Mouse (Mus musculus): Measurements from ENCODE around the gene Olfr328. TPM values are rescaled to one million over a fixed set of nuclear protein-coding genes. Genes with fewer than 3 reads are reported as not detected.
"Not testable (repeated sequence)": the region's sequence is repeated elsewhere in the genome, so short reads cannot be mapped to it uniquely, and the experiment has no call there.

The Olfr328 gene
- polyA plus RNA-seq, 1 experiment: not detected

DNA sequence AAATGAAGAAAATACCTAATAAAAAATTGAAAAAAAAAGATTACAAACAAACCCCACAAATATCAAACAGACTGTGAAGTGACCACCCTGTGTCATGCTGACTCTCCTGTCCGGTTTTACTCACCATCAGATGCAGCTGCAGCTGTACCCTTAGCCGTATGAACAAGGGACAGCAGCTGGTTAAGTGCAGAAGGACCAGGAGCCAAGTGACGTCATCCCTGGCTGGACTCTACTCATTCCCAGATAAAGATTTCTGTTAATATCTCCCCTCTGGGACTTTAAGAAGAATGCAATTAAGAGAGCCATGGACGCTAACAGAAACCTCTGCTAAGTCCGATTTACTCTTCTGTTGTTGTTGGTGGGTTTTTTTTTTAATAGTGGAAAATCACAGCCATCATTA is 15.0 kb upstream of the Olfr328 start, which contains the start of gene Olfr224:
TSS of gene Olfr224 (minus strand) at position 149 of the 400 bp plus-strand sequence.
- TF ChIP-seq MYOD1 (IDR thresholded peaks at IDR 0.05; ENCODE audit: control insufficient read depth, insufficient read length, low read depth) (no peak), FOSL1 (IDR thresholded peaks at IDR 0.05; ENCODE audit: insufficient read depth, low read length, poor library complexity, severe bottlenecking) (no peak), CEBPB (IDR thresholded peaks at IDR 0.05; ENCODE audit: low read depth) (no peak), CTCF (IDR thresholded peaks at IDR 0.05; ENCODE audit: control insufficient read depth, insufficient read depth, insufficient read length) (no peak), MAX (IDR thresholded peaks at IDR 0.05) (no peak), MYOG (IDR thresholded peaks at IDR 0.05; ENCODE audit: control insufficient read depth, extremely low read depth, insufficient read length) (no peak), USF1 (IDR thresholded peaks at IDR 0.05; ENCODE audit: low read depth) (no peak)
- no peaks in the 10 kb centered on the region for H3K27me3 ChIP-seq (ENCODE audit: control insufficient read depth, insufficient read depth, insufficient read length)
- H3K36me3 ChIP-seq (ENCODE audit: control insufficient read depth, insufficient read depth): no peaks in the 10 kb centered on the region
- no peaks in the 10 kb centered on the region for H3K79me3 ChIP-seq (ENCODE audit: low read depth)
- no peak within 1 kb of the TSS for H3K4me3 ChIP-seq (ENCODE audit: insufficient read depth, poor library complexity, severe bottlenecking)
- no peak within 1 kb of the TSS for H3ac ChIP-seq (ENCODE audit: control insufficient read depth, insufficient read length, low read depth)
- no peaks in the 10 kb centered on the region for H3K79me2 ChIP-seq (ENCODE audit: control insufficient read depth, insufficient read depth)

DNA sequence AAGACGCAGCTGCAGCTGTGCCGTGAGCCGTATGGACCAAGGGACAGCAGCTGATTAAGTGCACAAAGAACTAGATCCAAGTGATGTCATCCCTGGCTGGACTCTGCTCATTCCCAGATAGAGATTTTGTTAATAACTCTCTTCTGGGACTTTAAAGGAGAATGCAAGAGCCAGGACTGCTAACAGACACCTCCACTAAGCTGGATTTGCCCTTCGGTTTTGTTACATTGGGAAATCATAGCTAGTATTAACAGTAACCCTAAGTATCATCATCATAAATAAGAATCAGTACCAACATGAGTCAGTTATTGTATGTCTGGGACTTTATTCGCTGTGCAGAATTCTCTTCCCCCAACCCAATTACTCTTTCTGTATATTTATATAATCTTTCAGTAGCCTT is 9.1 kb downstream of the Olfr328 start, which contains the start of gene Olfr329-ps:
TSS of gene Olfr329-ps (minus strand) at position 101 of the 400 bp plus-strand sequence.
- no peaks in the 10 kb centered on the region for H3K79me2 ChIP-seq (ENCODE audit: control insufficient read depth, insufficient read depth)
- H3K36me3 ChIP-seq (ENCODE audit: control insufficient read depth, insufficient read depth): no peaks in the 10 kb centered on the region
- TF ChIP-seq MYOD1 (IDR thresholded peaks at IDR 0.05; ENCODE audit: control insufficient read depth, insufficient read length, low read depth) (no peak), CTCF (IDR thresholded peaks at IDR 0.05; ENCODE audit: control insufficient read depth, insufficient read depth, insufficient read length) (no peak), FOSL1 (IDR thresholded peaks at IDR 0.05; ENCODE audit: insufficient read depth, low read length, poor library complexity, severe bottlenecking) (no peak), USF1 (IDR thresholded peaks at IDR 0.05; ENCODE audit: low read depth) (no peak), CEBPB (IDR thresholded peaks at IDR 0.05; ENCODE audit: low read depth) (no peak), MAX (IDR thresholded peaks at IDR 0.05) (no peak), MYOG (IDR thresholded peaks at IDR 0.05; ENCODE audit: control insufficient read depth, extremely low read depth, insufficient read length) (no peak)
- no peak within 1 kb of the TSS for H3ac ChIP-seq (ENCODE audit: control insufficient read depth, insufficient read length, low read depth)
- no peaks in the 10 kb centered on the region for H3K79me3 ChIP-seq (ENCODE audit: low read depth)
- no peak within 1 kb of the TSS for H3K4me3 ChIP-seq (ENCODE audit: insufficient read depth, poor library complexity, severe bottlenecking)
- H3K27me3 ChIP-seq (ENCODE audit: control insufficient read depth, insufficient read depth, insufficient read length): no peaks in the 10 kb centered on the region

DNA sequence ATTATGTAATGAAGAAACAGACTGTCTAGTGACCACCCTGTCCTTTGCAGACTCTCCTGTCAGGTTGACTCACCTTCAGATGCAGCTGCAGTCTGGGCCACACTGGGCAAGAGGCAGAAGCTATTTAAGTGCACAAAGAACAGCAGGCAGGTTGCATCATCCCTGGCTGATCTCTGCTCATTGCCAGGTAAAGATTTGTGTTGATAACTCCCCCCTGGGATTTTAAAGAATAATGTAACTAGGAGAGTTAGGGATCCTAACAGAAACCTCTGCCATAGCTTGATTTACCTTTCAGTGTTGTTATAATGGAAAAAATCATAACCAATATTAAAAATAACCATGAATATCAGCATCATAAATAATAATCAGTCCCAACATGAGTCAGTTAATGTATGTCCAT is 20.7 kb downstream of the Olfr328 start, which contains the start of gene Olfr330:
TSS of gene Olfr330 (minus strand) at position 101 of the 400 bp plus-strand sequence.
- not testable (repeated sequence) for H3K79me2 ChIP-seq (ENCODE audit: control insufficient read depth, insufficient read depth); H3ac ChIP-seq (ENCODE audit: control insufficient read depth, insufficient read length, low read depth); H3K36me3 ChIP-seq (ENCODE audit: control insufficient read depth, insufficient read depth); H3K4me3 ChIP-seq (ENCODE audit: insufficient read depth, poor library complexity, severe bottlenecking); H3K27me3 ChIP-seq (ENCODE audit: control insufficient read depth, insufficient read depth, insufficient read length); H3K79me3 ChIP-seq (ENCODE audit: low read depth)

DNA sequence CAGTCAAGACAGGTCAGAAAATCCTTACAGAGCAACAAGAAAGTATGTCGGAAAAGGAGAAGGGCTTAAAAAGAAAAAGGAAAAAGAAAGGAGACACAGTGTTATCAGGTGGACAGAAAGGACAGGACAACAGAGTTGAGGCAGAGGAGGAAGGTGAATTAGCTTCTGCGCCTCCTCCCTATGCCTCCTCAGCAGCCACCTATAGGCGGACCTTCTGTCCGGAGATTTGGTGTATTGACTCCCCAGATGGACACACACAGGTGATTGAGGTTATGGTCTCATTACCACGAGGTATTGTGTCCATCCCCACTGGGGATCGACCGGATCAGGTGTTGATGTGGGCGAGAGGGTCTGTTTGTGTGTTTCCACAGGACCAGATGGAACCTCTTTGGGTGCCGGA is 35.7 kb downstream of the Olfr328 start:
- not testable (repeated sequence) for H3K36me3 ChIP-seq (ENCODE audit: control insufficient read depth, insufficient read depth); H3K79me3 ChIP-seq (ENCODE audit: low read depth); H3K27me3 ChIP-seq (ENCODE audit: control insufficient read depth, insufficient read depth, insufficient read length); H3ac ChIP-seq (ENCODE audit: control insufficient read depth, insufficient read length, low read depth); H3K79me2 ChIP-seq (ENCODE audit: control insufficient read depth, insufficient read depth); H3K4me3 ChIP-seq (ENCODE audit: insufficient read depth, poor library complexity, severe bottlenecking)

DNA sequence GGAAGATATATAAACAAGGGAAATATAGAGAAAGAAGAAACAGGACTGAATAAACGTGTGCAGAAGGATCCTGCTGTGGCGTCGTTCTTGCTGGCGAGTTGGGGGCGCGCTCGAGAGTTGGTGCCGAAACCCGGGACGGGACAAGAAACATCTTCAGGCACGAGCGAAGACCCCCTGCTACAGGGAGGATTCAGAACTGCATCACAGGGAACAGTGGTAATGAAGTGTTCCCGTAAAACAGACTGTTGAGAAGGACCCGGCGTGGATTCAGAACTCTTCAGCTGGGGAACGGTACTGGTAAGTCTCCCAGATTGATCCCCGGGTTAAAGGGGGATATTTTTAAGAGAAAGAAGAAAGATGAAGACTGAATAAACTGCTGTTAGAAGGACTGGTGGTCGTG is 36.5 kb downstream of the Olfr328 start:
- H3ac ChIP-seq (ENCODE audit: control insufficient read depth, insufficient read length, low read depth); H3K36me3 ChIP-seq (ENCODE audit: control insufficient read depth, insufficient read depth); H3K79me3 ChIP-seq (ENCODE audit: low read depth); H3K4me3 ChIP-seq (ENCODE audit: insufficient read depth, poor library complexity, severe bottlenecking); H3K79me2 ChIP-seq (ENCODE audit: control insufficient read depth, insufficient read depth); H3K27me3 ChIP-seq (ENCODE audit: control insufficient read depth, insufficient read depth, insufficient read length): not testable (repeated sequence)

DNA sequence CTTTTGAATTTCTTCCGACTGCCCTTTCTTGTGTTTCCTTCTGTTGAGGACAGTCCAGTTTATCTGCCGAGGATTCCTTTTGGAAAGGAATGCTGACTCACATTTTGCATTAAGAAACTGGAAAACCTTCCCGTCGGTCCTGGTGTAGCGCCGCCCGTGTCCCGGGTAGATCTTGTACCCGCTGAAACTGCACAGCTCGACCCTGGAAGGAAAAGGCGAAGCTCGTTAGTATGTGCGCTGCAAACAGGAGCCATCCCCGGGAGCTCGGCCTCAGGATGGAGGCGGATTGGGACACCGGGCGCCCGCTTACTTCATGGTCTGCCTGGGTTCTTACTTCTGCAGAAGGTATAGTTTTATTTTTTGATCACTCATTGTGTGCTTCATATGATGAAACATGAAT is 46.4 kb downstream of the Olfr328 start:
- H3K27me3 ChIP-seq (ENCODE audit: control insufficient read depth, insufficient read depth, insufficient read length); H3K79me2 ChIP-seq (ENCODE audit: control insufficient read depth, insufficient read depth); H3K4me3 ChIP-seq (ENCODE audit: insufficient read depth, poor library complexity, severe bottlenecking); H3K79me3 ChIP-seq (ENCODE audit: low read depth); H3ac ChIP-seq (ENCODE audit: control insufficient read depth, insufficient read length, low read depth); H3K36me3 ChIP-seq (ENCODE audit: control insufficient read depth, insufficient read depth): not testable (repeated sequence)

DNA sequence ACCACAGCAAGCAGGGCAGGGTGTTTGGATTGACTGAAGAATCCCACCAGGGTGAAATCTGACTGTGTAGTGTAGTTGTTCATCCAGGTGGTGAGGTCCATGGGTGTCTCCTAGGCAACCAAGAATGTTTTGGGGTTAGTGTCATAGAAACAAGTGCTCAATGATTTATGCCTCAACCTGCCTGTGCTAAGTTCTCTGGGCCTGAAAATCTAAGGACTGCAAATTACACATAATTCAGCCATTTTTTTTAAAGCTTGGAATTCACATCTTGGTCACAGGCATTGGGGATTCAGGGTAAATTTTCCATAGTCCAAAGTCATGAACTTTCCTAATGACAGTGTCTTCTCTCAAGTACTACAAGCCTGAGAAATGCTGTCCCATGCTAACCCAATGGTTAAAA is 53.0 kb downstream of the Olfr328 start, which contains the start of gene Olfr331:
TSS of gene Olfr331 (minus strand) at position 101 of the 400 bp plus-strand sequence.
- H3K4me3 ChIP-seq (ENCODE audit: insufficient read depth, poor library complexity, severe bottlenecking); H3K79me3 ChIP-seq (ENCODE audit: low read depth): not testable (repeated sequence)

More for the DNA sequence above, 53.0 kb downstream of the Olfr328 start, which contains the start of gene Olfr331:
- not testable (repeated sequence) for H3ac ChIP-seq (ENCODE audit: control insufficient read depth, insufficient read length, low read depth); H3K79me2 ChIP-seq (ENCODE audit: control insufficient read depth, insufficient read depth); H3K27me3 ChIP-seq (ENCODE audit: control insufficient read depth, insufficient read depth, insufficient read length); H3K36me3 ChIP-seq (ENCODE audit: control insufficient read depth, insufficient read depth)

Other genes with a start within 250 kb of the Olfr328 start
- gene Zfp692, start 248.6 kb downstream of the Olfr328 start, polyA plus RNA-seq (2012; fragmentation: generic; extraction: Trizol): 6.8 TPM
- gene Zfp672, start 225.3 kb downstream of the Olfr328 start, polyA plus RNA-seq (2012; fragmentation: generic; extraction: Trizol): 12.5 TPM
- gene Sh3bp5l, start 224.9 kb downstream of the Olfr328 start, polyA plus RNA-seq (2012; fragmentation: generic; extraction: Trizol): 30.8 TPM
- gene Lypd8, start 176.6 kb downstream of the Olfr328 start, polyA plus RNA-seq (2012; fragmentation: generic; extraction: Trizol): not detected
- not detected for gene 1810065E05Rik, start 134.5 kb downstream of the Olfr328 start, polyA plus RNA-seq (2012; fragmentation: generic; extraction: Trizol)
- gene Gm12253, start 123.1 kb downstream of the Olfr328 start, polyA plus RNA-seq (2012; fragmentation: generic; extraction: Trizol): not detected
- gene Lypd9, start 102.7 kb downstream of the Olfr328 start, polyA plus RNA-seq (2012; fragmentation: generic; extraction: Trizol): not detected
- gene Olfr30, start 93.4 kb downstream of the Olfr328 start, polyA plus RNA-seq (2012; fragmentation: generic; extraction: Trizol): not detected
- gene Olfr332, start 63.1 kb downstream of the Olfr328 start, polyA plus RNA-seq (2012; fragmentation: generic; extraction: Trizol): not detected
- gene Olfr331, start 53.1 kb downstream of the Olfr328 start, polyA plus RNA-seq (2012; fragmentation: generic; extraction: Trizol): not detected
- not detected for gene Olfr330, start 20.8 kb downstream of the Olfr328 start, polyA plus RNA-seq (2012; fragmentation: generic; extraction: Trizol)
- gene Olfr329-ps, start 9.2 kb downstream of the Olfr328 start, polyA plus RNA-seq (2012; fragmentation: generic; extraction: Trizol): not detected
- gene Olfr224, start 14.9 kb upstream of the Olfr328 start, polyA plus RNA-seq (2012; fragmentation: generic; extraction: Trizol): not detected
- not detected for gene Olfr325, start 22.1 kb upstream of the Olfr328 start, polyA plus RNA-seq (2012; fragmentation: generic; extraction: Trizol)
- gene Olfr324, start 39.5 kb upstream of the Olfr328 start, polyA plus RNA-seq (2012; fragmentation: generic; extraction: Trizol): not detected
- gene 2210407C18Rik, start 60.4 kb upstream of the Olfr328 start, polyA plus RNA-seq (2012; fragmentation: generic; extraction: Trizol): not detected
- gene Olfr323, start 74.9 kb upstream of the Olfr328 start, polyA plus RNA-seq (2012; fragmentation: generic; extraction: Trizol): not detected
- gene Trim58, start 84.8 kb upstream of the Olfr328 start, polyA plus RNA-seq (2012; fragmentation: generic; extraction: Trizol): not detected
- not detected for gene Olfr322, start 103.1 kb upstream of the Olfr328 start, polyA plus RNA-seq (2012; fragmentation: generic; extraction: Trizol)
- gene Olfr320, start 125.5 kb upstream of the Olfr328 start, polyA plus RNA-seq (2012; fragmentation: generic; extraction: Trizol): not detected
- gene Olfr319, start 143.5 kb upstream of the Olfr328 start, polyA plus RNA-seq (2012; fragmentation: generic; extraction: Trizol): not detected
- not detected for gene Olfr318, start 168.4 kb upstream of the Olfr328 start, polyA plus RNA-seq (2012; fragmentation: generic; extraction: Trizol)
- not detected for gene Olfr317, start 183.6 kb upstream of the Olfr328 start, polyA plus RNA-seq (2012; fragmentation: generic; extraction: Trizol)
- gene Olfr316, start 197.1 kb upstream of the Olfr328 start, polyA plus RNA-seq (2012; fragmentation: generic; extraction: Trizol): not detected
- gene Olfr315, start 217.6 kb upstream of the Olfr328 start, polyA plus RNA-seq (2012; fragmentation: generic; extraction: Trizol): not detected
- not detected for gene Olfr314, start 227.3 kb upstream of the Olfr328 start, polyA plus RNA-seq (2012; fragmentation: generic; extraction: Trizol)
- not detected for gene Fam183b, start 246.3 kb upstream of the Olfr328 start, polyA plus RNA-seq (2012; fragmentation: generic; extraction: Trizol)

Data from C2C12 (cell line).